Mouse (Mus musculus) stomach, embryonic 15.5 days (tissue): Measurements from ENCODE around the gene Otoa. TPM values are rescaled to one million over a fixed set of nuclear protein-coding genes. Genes with fewer than 3 reads are reported as not detected.
A peak's percentile ranks its signal among the peaks of the same experiment; 100 is the strongest.

Experiments
- ATAC-seq: fragments of 200-750 bp; cut with Nextera tagmentation; 2 replicates; pipeline ENCODE4 v1.8.0; 2017; ENCODE audit warnings: low read depth, moderate number of reproducible peaks, moderate TSS enrichment; ENCODE audit not compliant: insufficient read depth, low FRiP score
- H3K27ac ChIP-seq: fragments of 300-500 bp; sonication (generic); 2 replicates; pipeline ENCODE4 v1.5.1; 2015; ENCODE audit warnings: mild to moderate bottlenecking, inconsistent platforms
- H3K27me3 ChIP-seq: fragments of 300-500 bp; sonication (generic); replicated peaks from 2 replicates; pipeline ENCODE4 v1.6.1; 2015; ENCODE audit warnings: inconsistent platforms
- H3K36me3 ChIP-seq: fragments of 300-500 bp; sonication (generic); 2 replicates; pipeline ENCODE4 v1.6.1; 2015; ENCODE audit warnings: inconsistent platforms
- H3K4me1 ChIP-seq: fragments of 300-500 bp; sonication (generic); 2 replicates; pipeline ENCODE4 v1.6.1; 2015; ENCODE audit warnings: inconsistent platforms
- H3K4me2 ChIP-seq: fragments of 300-500 bp; sonication (generic); 2 replicates; pipeline ENCODE4 v1.6.1; 2015; ENCODE audit warnings: mild to moderate bottlenecking, inconsistent platforms
- H3K4me3 ChIP-seq: fragments of 300-500 bp; sonication (generic); replicated peaks from 2 replicates; pipeline ENCODE4 v1.5.1; 2015; ENCODE audit warnings: inconsistent platforms
- H3K9ac ChIP-seq: fragments of 300-500 bp; sonication (generic); 2 replicates; pipeline ENCODE4 v1.6.1; 2015; ENCODE audit warnings: inconsistent platforms
- H3K9me3 ChIP-seq: fragments of 300-500 bp; sonication (generic); 2 replicates; pipeline ENCODE4 v1.6.1; 2016; ENCODE audit warnings: inconsistent platforms
- WGBS: fragments of 180-500 bp; shearing (Covaris S2); methylation state at CpG from one replicate; pipeline ENCODE4 v1.1.7; 2015; 5-methylcytosine and 5-hydroxymethylcytosine counted together
- polyA plus RNA-seq: library from polyadenylated mRNA; unstranded; fragments of >200 nt; fragmentation: Nextera tagmentation; extraction: Ambion mirVana; gene quantifications from 2 replicates; pipeline ENCODE4 v1.2.1, GENCODE M21; 2015

Gene Otoa
- polyA plus RNA-seq, 1 experiment from 2014 or later: 0.23 TPM

- ATAC-seq: no peak; the same call in 1 of the 2 replicates
- Histone ChIP-seq H3K9ac (no peak overlapping the region), H3K36me3 (no peaks in the 10 kb centered on the region), H3K4me3 (no peak overlapping the region), H3K27me3 (no peaks in the 10 kb centered on the region), H3K27ac (no peak overlapping the region), H3K9me3 (no peaks in the 10 kb centered on the region), H3K4me2 (no peak overlapping the region), H3K4me1 (0 out of 2 replicates have a peak, but pooled peaks cover 7% of the 10 kb centered on the region)
- WGBS: 45% methylated on average over 8 of the region's 8 CpGs
Measured at GRCm38 (mm10) chr7:121084840-121085453, 3.5 kb downstream of the Otoa start.

- no peak overlapping the region for H3K9ac ChIP-seq
- 0 out of 2 replicates have a peak, but pooled peaks cover 7% of the 10 kb centered on the region for H3K4me1 ChIP-seq
- ATAC-seq: no peak; the same call in 1 of the 2 replicates
- H3K4me2 ChIP-seq: no peak overlapping the region
- H3K9me3 ChIP-seq: no peaks in the 10 kb centered on the region
- no peak overlapping the region for H3K4me3 ChIP-seq
- H3K27me3 ChIP-seq: no peaks in the 10 kb centered on the region
- H3K27ac ChIP-seq: no peak overlapping the region
- 23% methylated on average over 4 of the region's 4 CpGs for WGBS
- no peaks in the 10 kb centered on the region for H3K36me3 ChIP-seq
Measured at GRCm38 (mm10) chr7:121085500-121085899, 4.0 kb downstream of the Otoa start.

- no peaks in the 10 kb centered on the region for H3K9me3 ChIP-seq
- no peak for ATAC-seq
- 0 out of 2 replicates have a peak, but pooled peaks cover 7% of the 10 kb centered on the region for H3K4me1 ChIP-seq
- H3K27ac ChIP-seq: no peak overlapping the region
- no peak overlapping the region for H3K9ac ChIP-seq
- no peak overlapping the region for H3K4me3 ChIP-seq
- 74% methylated on average over 5 of the region's 5 CpGs for WGBS
- no peaks in the 10 kb centered on the region for H3K27me3 ChIP-seq
- no peak overlapping the region for H3K4me2 ChIP-seq
- no peaks in the 10 kb centered on the region for H3K36me3 ChIP-seq
Measured at GRCm38 (mm10) chr7:121088745-121089144, 7.3 kb downstream of the Otoa start.

GRCm38 (mm10) chr7:121090748-121091147 is 9.3 kb downstream of the Otoa start:
- H3K36me3 ChIP-seq: no peaks in the 10 kb centered on the region
- no peak overlapping the region for H3K4me2 ChIP-seq
- 79% methylated on average over 7 of the region's 7 CpGs for WGBS
- no peak overlapping the region for H3K4me3 ChIP-seq
- no peak overlapping the region for H3K27ac ChIP-seq
- H3K9me3 ChIP-seq: no peaks in the 10 kb centered on the region
- no peak overlapping the region for H3K9ac ChIP-seq
- H3K27me3 ChIP-seq: no peaks in the 10 kb centered on the region
- ATAC-seq: no peak
- H3K4me1 ChIP-seq: 0 out of 2 replicates have a peak, but pooled peaks cover 3% of the 10 kb centered on the region

GRCm38 (mm10) chr7:121093026-121093425 is 11.6 kb downstream of the Otoa start:
- Histone ChIP-seq H3K9me3 (no peaks in the 10 kb centered on the region), H3K4me2 (no peak overlapping the region), H3K4me3 (no peak overlapping the region), H3K27ac (no peak overlapping the region), H3K4me1 (no peaks in the 10 kb centered on the region), H3K27me3 (no peaks in the 10 kb centered on the region), H3K9ac (no peak overlapping the region), H3K36me3 (no peaks in the 10 kb centered on the region)
- WGBS: 72% methylated on average over 4 of the region's 4 CpGs
- ATAC-seq: no peak

- Histone ChIP-seq H3K27me3 (no peaks in the 10 kb centered on the region), H3K27ac (no peak overlapping the region), H3K36me3 (no peaks in the 10 kb centered on the region), H3K4me2 (no peak overlapping the region), H3K4me1 (no peaks in the 10 kb centered on the region), H3K9ac (no peak overlapping the region), H3K4me3 (no peak overlapping the region), H3K9me3 (no peaks in the 10 kb centered on the region)
- no peak for ATAC-seq
- 69% methylated on average over 10 of the region's 10 CpGs for WGBS
Measured at GRCm38 (mm10) chr7:121098614-121099389, 17.4 kb downstream of the Otoa start.

- no peaks in the 10 kb centered on the region for H3K27me3 ChIP-seq
- H3K36me3 ChIP-seq: no peaks in the 10 kb centered on the region
- WGBS: 58% methylated on average over 3 of the region's 3 CpGs
- no peaks in the 10 kb centered on the region for H3K9me3 ChIP-seq
- H3K4me3 ChIP-seq: no peak overlapping the region
- no peak overlapping the region for H3K9ac ChIP-seq
- no peak overlapping the region for H3K27ac ChIP-seq
- no peak overlapping the region for H3K4me2 ChIP-seq
- no peak for ATAC-seq
- 0 out of 2 replicates have a peak, but pooled peaks cover 5% of the 10 kb centered on the region for H3K4me1 ChIP-seq
Measured at GRCm38 (mm10) chr7:121107851-121108250, 26.4 kb downstream of the Otoa start.

GRCm38 (mm10) chr7:121111321-121111720 is 29.9 kb downstream of the Otoa start:
- H3K4me1 ChIP-seq: 0 out of 2 replicates have a peak, but pooled peaks cover 5% of the 10 kb centered on the region
- H3K4me2 ChIP-seq: no peak overlapping the region
- peak; percentile 60; the same call in 1 of the 2 replicates for ATAC-seq
- H3K9me3 ChIP-seq: no peaks in the 10 kb centered on the region
- H3K4me3 ChIP-seq: no peak overlapping the region
- no peaks in the 10 kb centered on the region for H3K27me3 ChIP-seq
- WGBS: 9% methylated on average over 3 of the region's 3 CpGs
- no peak overlapping the region for H3K27ac ChIP-seq
- no peaks in the 10 kb centered on the region for H3K36me3 ChIP-seq
- no peak overlapping the region for H3K9ac ChIP-seq

GRCm38 (mm10) chr7:121111762-121112161 is 30.3 kb downstream of the Otoa start:
- no peak overlapping the region for H3K4me3 ChIP-seq
- no peaks in the 10 kb centered on the region for H3K9me3 ChIP-seq
- 0 out of 2 replicates have a peak, but pooled peaks cover 5% of the 10 kb centered on the region for H3K4me1 ChIP-seq
- H3K27ac ChIP-seq: no peak overlapping the region
- no peak for ATAC-seq
- no peak overlapping the region for H3K9ac ChIP-seq
- H3K27me3 ChIP-seq: no peaks in the 10 kb centered on the region
- 57% methylated on average over 3 of the region's 3 CpGs for WGBS
- H3K36me3 ChIP-seq: no peaks in the 10 kb centered on the region
- no peak overlapping the region for H3K4me2 ChIP-seq

GRCm38 (mm10) chr7:121120143-121120818 is 38.8 kb downstream of the Otoa start:
- Histone ChIP-seq H3K4me3 (no peak overlapping the region), H3K36me3 (no peaks in the 10 kb centered on the region), H3K4me2 (no peak overlapping the region), H3K9me3 (no peaks in the 10 kb centered on the region), H3K27me3 (no peaks in the 10 kb centered on the region), H3K27ac (no peak overlapping the region), H3K4me1 (0 out of 2 replicates have a peak, but pooled peaks cover 3% of the 10 kb centered on the region), H3K9ac (no peak overlapping the region)
- ATAC-seq: peak; percentile 77; the same call in 1 of the 2 replicates
- WGBS: 11% methylated on average over 10 of the region's 10 CpGs

- no peaks in the 10 kb centered on the region for H3K9me3 ChIP-seq
- H3K4me1 ChIP-seq: no peaks in the 10 kb centered on the region
- no peak overlapping the region for H3K27ac ChIP-seq
- no peaks in the 10 kb centered on the region for H3K36me3 ChIP-seq
- no peak for ATAC-seq
- 96% methylated on average over 2 of the region's 2 CpGs for WGBS
- H3K27me3 ChIP-seq: no peaks in the 10 kb centered on the region
- H3K9ac ChIP-seq: no peak overlapping the region
- no peak overlapping the region for H3K4me3 ChIP-seq
- no peak overlapping the region for H3K4me2 ChIP-seq
Measured at GRCm38 (mm10) chr7:121130837-121131236, 49.4 kb downstream of the Otoa start.

- no peak for ATAC-seq
- WGBS: 62% methylated on average over 5 of the region's 5 CpGs
Measured at GRCm38 (mm10) chr7:121141274-121141673, 59.8 kb downstream of the Otoa start.

More at GRCm38 (mm10) chr7:121141274-121141673, 59.8 kb downstream of the Otoa start:
- Histone ChIP-seq H3K27me3 (no peaks in the 10 kb centered on the region), H3K9me3 (no peaks in the 10 kb centered on the region), H3K9ac (no peak overlapping the region), H3K27ac (no peak overlapping the region), H3K4me3 (no peak overlapping the region), H3K4me2 (no peak overlapping the region), H3K4me1 (no peaks in the 10 kb centered on the region), H3K36me3 (no peaks in the 10 kb centered on the region)
